Mouse (Mus musculus) monocyte, adult 2 months (primary cell): Measurements from ENCODE around the gene Mettl21a.
"Not testable (repeated sequence)": the region's sequence is repeated elsewhere in the genome, so short reads cannot be mapped to it uniquely, and the experiment has no call there.

Experiments
- DNase-seq, 2 experiments: peaks; one replicate each; pipeline ENCODE4 v3.0.0; 2022; ENCODE audit warnings: low spot score in 2 of 2, low read depth in 1 of 2

Mettl21a gene

DNA sequence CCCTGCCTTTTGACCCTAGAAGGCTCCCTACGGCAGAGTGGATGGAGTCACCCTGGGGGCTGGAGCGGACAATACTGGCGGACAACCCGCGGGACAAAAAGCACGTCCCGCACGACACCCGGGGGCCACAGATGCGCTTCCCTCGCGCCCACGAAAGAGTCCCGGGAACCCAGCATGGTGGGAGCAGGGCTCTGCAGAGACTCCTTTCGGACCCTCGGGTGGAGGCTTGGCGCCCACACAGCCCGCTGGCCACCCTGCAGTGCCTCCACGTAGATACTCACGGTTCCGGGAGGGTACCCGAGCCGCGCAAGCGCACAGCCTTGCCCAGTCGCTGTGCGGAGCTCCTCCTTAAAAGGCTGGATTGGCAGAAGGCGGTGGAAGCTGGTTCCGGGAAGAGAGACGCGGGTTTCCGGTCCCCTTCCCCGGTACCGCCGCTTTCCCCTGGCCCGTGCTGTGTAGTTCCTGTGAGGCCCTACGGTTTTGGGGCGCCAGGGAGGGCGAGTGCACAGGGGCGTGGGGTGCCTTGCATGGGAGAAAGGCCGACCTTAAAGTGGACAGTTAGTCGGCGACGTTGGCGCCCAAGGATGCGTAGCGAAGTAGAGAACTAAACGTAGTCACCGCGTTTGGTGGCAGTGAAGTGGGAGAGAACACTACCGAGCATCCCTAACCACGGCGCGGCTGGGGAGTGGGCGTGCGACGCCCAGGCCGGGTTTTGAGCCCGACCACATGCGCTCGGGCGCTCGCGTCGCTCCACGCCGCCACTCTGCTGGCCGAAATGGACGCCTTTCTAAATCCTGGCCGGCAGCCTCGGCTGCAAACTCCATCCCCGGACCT is at the start of gene Mettl21a:
Gene Mettl21a, minus strand, starts transcription at position 362 of the 834 bp plus-strand sequence.
- DNase-seq = peak; percentile 48 to 57

DNA sequence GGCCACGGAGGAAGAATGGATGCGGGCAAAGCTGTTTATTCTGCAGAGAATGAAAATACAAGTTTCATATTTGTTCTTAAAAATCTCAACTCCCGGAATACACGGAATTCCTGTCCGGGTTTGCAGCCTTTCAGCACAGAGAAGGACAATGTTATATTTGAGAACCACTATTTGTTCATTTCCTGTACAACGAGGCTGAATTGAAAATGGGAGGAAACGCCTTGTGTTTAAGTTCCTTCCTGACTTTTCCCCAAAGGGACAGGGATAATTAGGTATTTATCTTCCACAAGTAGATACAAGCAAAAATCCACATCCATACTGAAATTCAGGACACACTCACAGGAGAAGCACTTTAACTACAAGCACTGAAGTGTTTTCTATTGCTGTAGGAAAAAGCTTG is 41.8 kb upstream of the Mettl21a start:
- no peak for DNase-seq

DNA sequence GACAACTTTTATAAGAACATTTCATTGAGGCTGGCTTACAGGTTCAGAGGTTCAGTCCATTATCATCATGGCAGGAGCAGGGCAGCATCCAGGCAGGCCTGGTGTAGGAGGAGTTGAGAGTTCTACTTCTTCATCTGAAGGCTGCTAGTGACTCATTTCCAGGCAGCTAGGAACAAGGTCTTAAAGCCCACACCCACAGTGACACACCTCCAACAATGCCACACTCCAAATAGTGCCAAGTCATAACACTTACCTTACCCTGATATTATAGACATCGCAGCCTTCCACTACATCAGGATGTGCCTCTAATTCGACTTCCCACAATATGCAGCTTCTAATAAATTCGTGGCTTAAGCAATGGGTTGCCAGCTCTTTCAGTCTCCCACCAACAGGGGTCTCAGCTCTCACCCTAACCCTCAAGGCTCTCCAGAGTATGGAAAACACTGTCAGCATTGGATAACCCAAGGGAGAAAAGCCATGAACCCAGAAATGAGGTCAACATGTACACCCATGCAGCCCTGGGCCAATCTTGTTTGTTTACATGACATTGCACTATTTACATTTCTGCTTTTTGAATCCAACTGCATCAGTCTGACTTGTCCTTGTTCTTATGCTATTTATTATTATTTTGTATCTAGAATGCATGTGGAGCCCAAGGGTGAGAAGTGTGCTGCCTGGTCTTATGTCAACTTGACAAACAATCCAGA is 39.5 kb upstream of the Mettl21a start:
- no peak for DNase-seq

DNA sequence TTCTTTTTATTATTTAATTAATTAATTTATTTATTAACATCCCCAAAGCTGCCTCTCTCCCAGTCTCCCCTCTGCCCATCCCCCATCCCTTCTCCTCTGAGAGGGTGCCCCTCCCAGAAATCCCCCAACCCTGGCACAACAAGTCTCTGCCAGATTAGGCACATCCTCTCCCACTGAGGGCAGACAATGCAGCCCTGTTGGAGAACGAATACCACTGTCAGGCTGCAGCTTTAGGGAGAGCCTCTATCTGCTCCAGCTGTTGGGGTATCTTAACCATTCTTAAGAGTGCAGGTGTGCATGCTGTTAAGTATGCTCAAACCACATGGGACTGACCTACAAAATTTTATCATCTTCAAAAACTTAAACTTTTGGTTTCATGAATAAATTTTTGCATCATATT is 38.4 kb upstream of the Mettl21a start:
- no peak for DNase-seq

DNA sequence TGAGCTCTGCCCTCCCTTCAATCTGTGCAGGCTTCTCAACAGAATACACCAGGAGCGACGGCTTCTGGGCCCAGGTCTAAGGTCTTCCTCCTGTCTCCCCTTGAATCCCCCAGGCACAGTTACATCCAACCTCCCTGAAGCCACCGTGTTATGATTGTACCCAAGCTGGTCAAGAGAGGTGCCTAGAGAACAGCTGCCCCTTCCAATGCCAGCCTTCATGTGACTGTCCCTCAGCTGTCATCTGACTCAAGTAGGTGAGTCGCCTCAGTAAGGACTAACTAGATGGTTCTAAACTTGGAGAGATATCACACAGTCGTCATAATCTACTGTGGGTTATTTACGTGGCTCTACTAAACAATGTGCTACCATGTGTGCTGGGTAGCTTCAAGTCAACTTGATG is 36.7 kb upstream of the Mettl21a start:
- no peak for DNase-seq

DNA sequence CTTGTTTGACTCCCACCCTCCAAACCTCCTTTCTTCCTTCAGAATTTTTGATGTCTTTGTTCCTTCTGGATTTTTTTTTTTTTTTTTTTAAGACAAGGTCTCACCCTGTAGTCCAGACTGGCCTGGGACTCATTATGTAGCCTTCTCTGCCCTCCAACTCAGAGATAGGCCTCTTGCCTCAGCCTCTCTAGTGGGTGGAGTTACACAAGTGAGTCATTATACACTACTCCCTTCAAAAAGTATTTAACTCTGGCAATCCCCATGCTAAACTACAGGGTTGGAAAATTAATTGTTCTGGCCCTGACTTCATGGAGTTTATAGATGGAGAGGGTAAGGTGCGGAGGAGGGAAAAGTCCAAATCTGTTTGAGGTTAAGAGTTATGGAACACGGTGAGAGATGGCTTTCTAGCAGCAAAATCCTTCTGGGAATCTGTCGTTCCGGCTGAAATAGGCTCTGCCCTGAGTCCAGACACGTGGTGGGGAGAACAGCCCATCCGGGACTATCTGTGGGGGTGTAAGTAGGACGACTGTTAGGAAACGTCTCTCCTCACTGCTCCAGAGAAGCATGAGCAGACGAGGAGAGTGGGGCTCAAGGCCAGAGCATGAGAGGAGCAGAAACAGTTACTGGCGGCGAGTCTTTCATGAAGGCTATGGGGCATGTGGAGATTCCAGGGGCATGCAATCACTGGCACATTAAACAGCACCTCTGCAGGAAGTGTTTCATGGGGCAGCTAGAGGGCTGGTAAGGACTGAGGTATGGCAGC is 32.5 kb upstream of the Mettl21a start:
- no peak for DNase-seq

DNA sequence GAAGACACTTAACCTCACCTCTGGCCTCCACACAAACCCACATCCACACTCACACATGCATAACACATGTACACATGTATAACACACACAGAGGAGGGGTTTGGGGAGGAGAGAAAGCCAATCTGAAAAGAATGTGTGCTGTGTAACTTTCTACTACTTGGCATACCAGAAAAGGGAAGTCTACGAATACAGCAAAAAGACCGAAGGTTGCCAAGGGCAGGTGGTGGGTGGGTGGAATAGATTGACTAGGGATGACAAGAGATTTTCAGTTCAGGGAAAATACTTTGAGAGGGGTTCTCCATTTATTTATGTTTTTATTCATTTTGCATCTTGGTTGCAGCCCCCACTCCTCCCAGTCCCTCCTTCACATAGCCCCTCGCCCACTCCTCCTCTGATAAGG is 27.5 kb upstream of the Mettl21a start:
- no peak for DNase-seq

DNA sequence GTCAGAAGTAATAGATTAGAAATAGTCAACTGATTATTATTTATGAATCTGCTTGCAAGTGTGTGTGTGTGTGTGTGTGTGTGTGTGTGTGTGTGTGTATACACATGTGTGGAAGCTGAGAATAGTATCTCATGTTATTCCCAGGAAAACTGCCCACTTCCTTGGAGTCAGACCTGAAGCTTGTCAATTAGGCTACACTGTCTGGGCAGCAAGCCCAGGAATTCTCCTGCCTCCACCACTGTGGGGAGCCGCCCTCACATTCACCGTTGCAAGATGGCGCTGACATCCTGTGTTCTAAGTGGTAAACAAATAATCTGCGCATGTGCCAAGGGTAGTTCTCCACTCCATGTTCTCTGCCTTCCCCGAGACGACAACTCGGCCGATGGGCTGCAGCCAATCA is 25.5 kb upstream of the Mettl21a start:
- not testable (repeated sequence) for DNase-seq

DNA sequence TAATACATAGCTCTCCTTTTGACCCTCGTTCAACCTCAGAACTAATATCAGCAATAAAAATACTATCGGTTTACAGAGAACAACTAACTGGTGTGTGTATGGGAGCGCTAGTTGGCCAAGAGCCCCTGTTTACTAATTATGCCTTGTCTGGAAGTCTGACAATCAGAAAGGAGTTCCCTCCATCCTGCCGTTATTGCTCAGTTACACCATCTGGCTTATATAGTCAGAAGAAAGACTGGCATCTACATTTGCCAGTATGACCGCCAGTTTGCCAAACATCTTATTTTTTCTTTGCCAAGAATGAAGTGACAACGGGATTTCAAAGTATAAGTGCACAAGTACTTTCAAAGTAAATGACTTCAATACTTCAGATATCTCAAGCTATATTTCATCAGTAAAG is 24.0 kb upstream of the Mettl21a start:
- no peak for DNase-seq

DNA sequence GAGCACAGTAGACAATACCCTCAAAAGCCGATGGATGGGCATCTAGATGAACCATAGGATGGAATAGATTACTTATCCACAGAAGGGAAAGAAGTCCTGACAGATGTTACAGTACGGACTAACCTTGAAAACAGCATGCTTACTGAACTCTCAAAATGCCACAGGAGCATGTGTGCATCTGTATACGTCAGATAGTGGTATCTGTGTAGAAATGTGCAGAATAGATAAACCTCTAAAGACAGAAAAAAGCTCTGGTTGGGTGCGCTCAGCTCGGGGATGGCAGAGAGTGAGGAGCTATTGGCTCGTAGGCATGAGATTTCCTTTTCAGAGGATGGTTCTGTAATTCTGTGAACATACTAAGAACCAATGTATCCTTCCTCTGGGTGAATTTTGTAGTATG is 22.2 kb upstream of the Mettl21a start:
- no peak for DNase-seq

DNA sequence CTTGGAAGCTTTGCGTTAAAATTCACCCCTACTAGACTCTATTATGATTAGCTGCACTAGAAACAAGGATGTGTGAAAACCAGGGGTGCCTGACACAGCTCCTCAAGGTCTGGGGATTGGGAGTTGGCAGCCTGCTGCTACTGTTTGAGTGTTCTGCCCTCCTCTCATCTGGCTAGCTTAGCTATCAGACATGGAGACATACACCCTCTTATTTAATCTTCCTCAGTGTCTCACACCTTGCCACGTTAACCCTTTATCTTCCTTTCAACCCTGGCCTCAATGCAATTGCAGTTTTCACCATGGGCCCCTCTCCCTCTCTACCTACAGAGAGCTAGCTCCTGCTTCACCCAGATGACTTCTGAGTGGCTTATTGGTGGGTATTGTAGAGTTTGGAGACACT is 18.6 kb upstream of the Mettl21a start:
- no peak for DNase-seq

DNA sequence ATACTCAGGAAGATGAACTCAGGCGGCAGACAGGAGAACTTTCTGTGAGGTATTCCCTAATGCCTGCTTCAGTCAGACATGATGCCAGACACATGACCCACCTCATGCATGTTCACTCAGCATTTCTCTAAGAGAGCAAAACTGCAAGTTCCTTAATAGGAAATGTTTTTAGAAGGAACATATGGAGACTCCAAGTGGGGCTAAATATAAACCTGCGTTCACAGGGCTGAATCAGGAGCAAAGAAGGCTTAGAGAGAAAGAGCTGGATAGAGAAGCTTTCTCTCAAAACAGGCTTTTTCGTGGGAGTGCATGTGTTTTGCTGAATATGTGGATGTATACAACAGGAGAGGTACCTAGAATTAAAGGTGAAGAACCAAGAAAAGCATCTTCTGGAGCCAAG is 16.2 kb upstream of the Mettl21a start:
- DNase-seq = no peak

DNA sequence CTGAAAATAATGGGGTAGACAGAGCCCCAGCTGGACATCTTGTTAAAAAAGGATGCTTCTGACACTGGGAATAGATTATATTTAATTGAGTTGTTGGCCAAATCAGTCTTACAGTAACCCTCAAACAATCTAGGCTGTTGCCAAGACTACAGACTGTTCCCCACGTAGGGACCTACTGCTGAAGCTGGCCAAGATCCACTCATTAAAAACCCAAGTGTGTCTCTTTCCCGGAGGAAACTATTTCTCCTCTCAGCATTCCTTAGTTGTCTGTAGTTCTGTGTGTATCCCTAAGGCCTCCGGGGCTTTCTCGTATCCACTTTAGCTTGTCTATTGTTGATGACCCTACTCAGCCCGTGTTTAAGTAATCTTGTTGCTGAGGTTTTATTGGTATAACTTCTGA is 14.5 kb upstream of the Mettl21a start:
- no peak for DNase-seq

DNA sequence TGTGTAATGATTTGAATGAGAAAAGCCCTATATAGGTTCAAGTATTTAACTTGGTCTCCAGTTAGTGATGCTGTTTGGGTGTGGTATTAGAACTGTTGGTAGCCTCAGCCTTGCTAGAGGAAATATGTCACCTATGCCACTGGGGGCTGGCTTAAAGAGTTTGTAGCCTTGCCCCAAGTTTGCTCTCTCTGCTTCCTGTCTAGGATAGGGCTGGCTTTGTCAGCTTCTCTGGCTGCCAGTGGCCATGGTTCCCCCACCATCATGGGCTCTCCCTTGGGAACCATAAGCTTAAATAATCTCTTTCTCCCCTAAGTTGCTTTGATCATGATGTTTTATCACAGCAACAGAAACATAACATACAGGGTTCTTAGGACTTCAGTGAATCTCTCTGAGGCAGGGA is 8.2 kb upstream of the Mettl21a start:
- DNase-seq = no peak

DNA sequence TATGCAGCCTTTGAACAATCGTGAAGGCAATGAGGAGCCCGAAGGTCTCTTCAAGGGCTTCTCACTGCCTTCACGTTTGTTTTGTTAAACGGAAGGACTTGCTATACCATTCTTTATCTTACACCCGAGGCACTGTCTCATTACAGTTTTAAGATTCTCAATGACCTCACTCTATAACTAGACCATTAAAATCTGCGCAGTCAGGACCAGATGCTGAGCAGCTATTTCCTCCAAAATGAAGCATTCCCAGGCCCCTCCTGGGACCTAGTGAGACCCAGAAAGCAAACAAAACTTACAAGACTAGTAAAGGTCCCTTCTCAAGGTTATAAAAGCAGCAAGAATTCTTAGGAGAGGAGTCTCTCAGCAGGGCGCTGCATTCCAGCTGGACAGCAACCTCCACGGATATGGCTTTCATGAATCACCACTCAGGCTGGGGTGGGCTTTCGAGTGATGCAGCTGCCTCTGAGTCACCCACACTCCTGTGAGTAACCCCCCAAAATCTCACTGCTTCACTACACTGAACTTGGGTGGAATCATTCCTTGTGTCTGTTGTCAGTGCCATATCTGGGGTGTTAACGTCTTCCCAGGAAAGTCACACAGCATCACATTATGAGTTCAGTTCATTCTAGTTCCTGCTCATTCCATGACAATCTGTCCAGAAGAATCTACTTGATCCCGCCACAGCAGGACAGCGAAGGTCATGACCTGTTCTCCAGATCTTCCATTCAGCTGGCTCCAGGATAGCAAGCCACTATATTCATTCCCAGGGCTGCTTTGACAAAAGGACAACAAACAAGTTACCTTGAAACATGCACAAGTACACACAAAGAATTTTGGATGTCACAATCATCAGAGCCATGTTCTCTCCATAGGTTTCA is 6.8 kb upstream of the Mettl21a start:
- DNase-seq = no peak

DNA sequence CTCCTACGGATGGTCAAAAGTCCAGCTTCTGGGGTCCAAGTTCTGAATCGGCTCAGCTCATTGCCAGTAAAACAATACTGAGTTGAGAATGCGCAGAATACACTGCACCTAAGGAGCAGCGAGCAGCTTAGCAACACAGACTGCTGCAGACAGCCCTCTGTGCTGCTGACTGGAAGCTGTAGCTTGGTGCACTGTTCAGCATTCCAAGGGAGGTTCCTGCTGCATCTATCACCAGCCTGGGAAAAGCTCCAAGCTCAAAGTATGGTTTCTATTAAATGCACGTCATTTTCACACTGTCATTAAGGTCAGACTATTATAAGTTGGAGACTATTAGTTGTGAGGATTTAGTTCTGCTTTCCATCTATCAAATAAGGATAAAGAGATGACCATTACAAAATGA is 4.1 kb upstream of the Mettl21a start:
- no peak for DNase-seq

DNA sequence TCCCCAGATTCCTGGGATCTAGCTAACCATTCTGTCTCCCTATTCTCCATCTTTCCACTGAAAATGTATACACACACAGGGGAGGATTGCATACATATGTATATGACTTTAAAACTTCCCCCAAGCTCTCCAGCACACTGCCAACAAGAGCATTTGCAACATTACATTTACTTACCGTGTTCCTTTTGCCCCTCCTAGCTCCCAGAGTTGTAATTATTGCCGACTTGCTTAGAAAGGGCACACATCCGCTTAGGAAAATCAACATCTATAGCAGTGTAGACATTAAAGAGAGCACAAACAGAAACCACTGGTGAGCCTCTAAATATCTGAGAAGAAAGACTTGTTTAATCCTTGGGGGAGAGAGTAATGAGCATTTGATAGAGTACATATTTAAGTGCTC is 1.2 kb upstream of the Mettl21a start:
- DNase-seq = no peak

DNA sequence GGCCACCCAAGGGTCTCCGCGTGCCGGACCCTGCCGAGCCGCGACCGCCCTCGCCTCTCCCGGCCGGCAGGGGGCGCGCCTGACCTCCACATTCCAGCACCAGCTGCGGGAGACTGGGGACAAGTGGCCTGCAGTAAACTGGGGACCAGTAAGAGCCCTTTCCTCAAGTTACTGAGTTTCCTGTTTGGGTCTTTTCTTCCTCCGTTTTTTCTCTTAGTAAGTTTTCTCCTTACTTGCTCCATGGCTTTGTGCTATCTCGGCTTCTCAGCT is 608 bp upstream of the Mettl21a start:
- peak in 1 of 2 experiments; percentile 43 for DNase-seq

DNA sequence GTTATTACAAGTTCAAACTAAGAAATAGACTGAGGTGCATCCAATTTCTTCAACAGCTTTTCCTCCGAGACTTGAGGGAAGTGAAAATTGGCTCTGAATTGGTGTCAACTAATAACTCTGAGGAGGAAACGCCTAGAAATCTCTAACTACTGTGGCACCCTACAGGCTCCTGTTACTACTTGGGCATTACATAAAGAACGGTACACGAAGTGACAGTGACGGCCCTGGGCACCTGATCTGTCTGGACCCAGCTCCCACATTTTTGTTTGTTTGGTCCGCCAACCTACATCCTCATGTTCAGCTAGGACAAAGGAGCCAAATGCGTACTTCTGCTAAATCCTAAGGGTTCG is 536 bp downstream of the Mettl21a start:
- DNase-seq = no peak

DNA sequence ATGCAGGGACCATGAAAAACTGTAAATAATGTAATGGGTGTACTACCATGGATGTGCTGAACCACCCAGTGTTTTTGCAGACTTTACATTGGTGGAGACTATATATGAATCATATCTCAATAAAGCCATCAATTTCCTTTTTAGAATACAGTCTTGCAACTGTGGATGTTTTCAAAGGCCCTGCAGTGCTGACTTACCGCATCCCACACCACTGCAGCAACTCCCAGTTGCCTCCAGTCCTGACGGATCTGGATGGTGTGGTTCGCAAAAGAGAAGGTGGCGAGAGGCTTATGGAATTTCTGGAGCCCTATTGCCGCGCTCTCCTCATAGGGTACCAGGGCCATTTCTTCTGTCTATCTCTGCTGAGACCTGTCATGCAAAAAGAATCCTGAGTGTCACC is 966 bp downstream of the Mettl21a start:
- no peak for DNase-seq

DNA sequence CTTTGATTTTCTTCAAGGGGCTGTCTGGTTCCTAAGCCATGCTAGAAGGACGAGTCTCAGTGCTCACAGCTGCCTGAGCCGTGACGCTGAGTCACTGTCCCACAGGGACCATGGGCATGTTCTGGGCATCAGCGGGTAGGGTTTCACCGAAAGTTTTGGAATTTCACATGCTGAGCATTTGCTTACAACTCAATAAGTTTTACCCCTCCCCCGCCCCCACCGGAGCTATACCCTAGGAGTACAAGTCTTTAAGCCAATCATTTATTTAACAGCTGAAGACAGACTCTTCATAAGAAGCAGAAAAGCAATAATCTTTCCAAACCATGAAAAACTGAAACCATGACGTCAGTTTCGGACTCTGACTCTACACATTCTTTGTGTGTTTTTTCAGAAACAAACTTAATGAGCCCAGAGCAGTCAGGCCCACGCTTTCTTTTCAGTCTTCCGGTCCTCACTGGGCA is 1.5 kb downstream of the Mettl21a start:
- no peak for DNase-seq
